Mouse (Mus musculus) heart, adult 2 months (tissue): ENCODE data around the gene 1700012B07Rik.

ENCODE experiments used
- CTCF ChIP-seq: fragments of 200-600 bp; IDR thresholded peaks from 2 replicates; pipeline ENCODE4 v1.8.1; 2022; ENCODE audit warnings: antibody characterized with exemption, mild to moderate bottlenecking, moderate library complexity
- EP300 ChIP-seq: fragments of 200-500 bp; IDR thresholded peaks from 2 replicates; pipeline ENCODE4 v1.6.1; 2011; ENCODE audit warnings: low read depth, low read length, control low read depth; ENCODE audit not compliant: insufficient read depth
- POLR2A ChIP-seq: fragments of 200-500 bp; IDR thresholded peaks from 2 replicates; pipeline ENCODE4 v1.6.1; 2011; ENCODE audit warnings: mild to moderate bottlenecking, low read depth, low read length, control low read depth; ENCODE audit not compliant: insufficient read depth

- TF ChIP-seq CTCF (no peak), EP300 (no peak), POLR2A (no peak)
Observed at GRCm38 (mm10) chr11:109737967-109738366, 89.9 kb downstream of the 1700012B07Rik start.
